Mouse (Mus musculus) liver, adult 2 months (tissue): ENCODE results near the gene Sirt1. TPM values are rescaled to one million over a fixed set of nuclear protein-coding genes. Genes with fewer than 3 reads are reported as not detected.
"Not testable (repeated sequence)": the region's sequence is repeated elsewhere in the genome, so short reads cannot be mapped to it uniquely, and the experiment has no call there.

Experiments used
- DNase-seq: peaks from one replicate; pipeline ENCODE4 v3.0.0-alpha.2; 2011; ENCODE audit warnings: low read depth, low spot score; ENCODE audit errors: extremely low read depth
- H3K27ac ChIP-seq: fragments of 200-500 bp; replicated peaks from 2 replicates; pipeline ENCODE4 v1.5.1; 2012; ENCODE audit warnings: low read depth, mild to moderate bottlenecking, control low read depth, inconsistent platforms, low read length; ENCODE audit not compliant: insufficient read depth
- H3K27me3 ChIP-seq: fragments of 200-500 bp; 2 replicates; pipeline ENCODE4 v1.6.1; 2012; ENCODE audit warnings: mild to moderate bottlenecking, moderate library complexity, low read length, inconsistent platforms; ENCODE audit not compliant: control insufficient read depth, insufficient read depth
- H3K36me3 ChIP-seq: fragments of 200-500 bp; 2 replicates; pipeline ENCODE4 v1.6.1; 2012; ENCODE audit warnings: low read length, inconsistent platforms; ENCODE audit not compliant: control insufficient read depth, insufficient read depth
- H3K4me1 ChIP-seq: fragments of 200-500 bp; 2 replicates; pipeline ENCODE4 v1.6.1; 2011; ENCODE audit warnings: low read length; ENCODE audit not compliant: control insufficient read depth, insufficient read depth
- H3K4me3 ChIP-seq: fragments of 200-500 bp; 2 replicates; pipeline ENCODE4 v1.5.1; 2011; ENCODE audit warnings: low read depth, mild to moderate bottlenecking, control low read depth, low read length, moderate library complexity; ENCODE audit not compliant: insufficient read depth
- H3K79me2 ChIP-seq: fragments of 200-500 bp; 2 replicates; pipeline ENCODE4 v1.6.1; 2012; ENCODE audit warnings: inconsistent platforms, mild to moderate bottlenecking, low read length, moderate library complexity; ENCODE audit not compliant: control insufficient read depth, insufficient read depth
- H3K9ac ChIP-seq: fragments of 200-500 bp; 2 replicates; pipeline ENCODE4 v1.6.1; 2012; ENCODE audit warnings: low read depth, mild to moderate bottlenecking, control low read depth, inconsistent platforms, low read length
- CTCF ChIP-seq: fragments of 200-500 bp; IDR thresholded peaks from 2 replicates; pipeline ENCODE4 v1.5.1; 2011; ENCODE audit warnings: low read depth, low read length, control low read depth
- POLR2A ChIP-seq: fragments of 200-500 bp; IDR thresholded peaks from 2 replicates; pipeline ENCODE4 v1.6.1; 2011; ENCODE audit warnings: low read length, control low read depth; ENCODE audit not compliant: insufficient read depth; ENCODE audit errors: extremely low read depth
- WGBS: fragments of 180-500 bp; shearing (Covaris S2); methylation state at CpG from one replicate; pipeline ENCODE4 v1.1.7; 2018; 5-methylcytosine and 5-hydroxymethylcytosine counted together
- polyA plus RNA-seq: library from polyadenylated mRNA; depleted of rRNA; stranded (reverse); fragments of >200 nt; gene quantifications from 2 replicates; pipeline ENCODE4 v1.2.3, GENCODE M21; 2012
- total RNA-seq: library from RNA; depleted of rRNA; stranded (reverse); fragments of >200 nt; gene quantifications from 2 replicates; pipeline ENCODE4 v1.2.3, GENCODE M21; 2014

Gene Sirt1
- total and polyA plus RNA-seq, 2 experiments: 1.5 to 9.6 TPM

DNA sequence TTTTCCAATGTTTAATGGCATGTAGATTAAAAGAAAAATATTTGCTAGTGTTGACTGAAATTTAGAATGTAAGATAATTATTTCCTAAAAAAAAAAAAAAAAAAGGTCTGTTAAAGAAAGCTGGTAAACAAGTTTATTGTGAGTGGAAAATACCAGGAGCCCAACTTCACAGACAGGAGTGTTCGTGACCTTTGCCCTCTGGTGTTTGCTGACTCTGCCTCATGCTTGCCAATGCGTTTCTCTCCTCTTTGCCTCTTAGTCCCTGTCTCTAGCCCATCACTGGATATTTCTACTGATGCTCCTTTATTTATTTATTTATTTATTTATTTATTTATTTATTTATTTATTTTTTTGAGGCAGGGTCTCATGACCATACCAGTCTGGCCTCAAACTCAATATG is 22.1 kb upstream of the Sirt1 start:
- H3K27ac ChIP-seq: no peak overlapping the region

GRCm38 (mm10) chr10:63402731-63403504 is 21.4 kb upstream of the Sirt1 start:
- 28% methylated on average over 5 of the region's 5 CpGs for WGBS
- H3K79me2 ChIP-seq: no peaks in the 10 kb centered on the region
- H3K36me3 ChIP-seq: no peaks in the 10 kb centered on the region
- H3K9ac ChIP-seq: no peak overlapping the region
- peaks cover 6% of the 10 kb centered on the region for H3K4me1 ChIP-seq
- no peak overlapping the region for H3K4me3 ChIP-seq
- DNase-seq: peak; percentile 91
- peak overlapping the region; percentile 69 for H3K27ac ChIP-seq
- H3K27me3 ChIP-seq: no peaks in the 10 kb centered on the region
- no peak for TF ChIP-seq CTCF

More for the DNA sequence above, 22.1 kb upstream of the Sirt1 start:
- Histone ChIP-seq H3K4me3 (no peak overlapping the region), H3K27me3 (no peaks in the 10 kb centered on the region), H3K4me1 (peaks cover 6% of the 10 kb centered on the region), H3K36me3 (no peaks in the 10 kb centered on the region), H3K9ac (no peak overlapping the region), H3K79me2 (no peaks in the 10 kb centered on the region)
- 25% methylated on average over 2 of the region's 2 CpGs for WGBS
- no peak for TF ChIP-seq POLR2A
- no peak for TF ChIP-seq CTCF
- peak; percentile 91 for DNase-seq

GRCm38 (mm10) chr10:63396963-63397362 is 15.5 kb upstream of the Sirt1 start:
- H3K36me3 ChIP-seq: 0 out of 2 replicates have a peak, but pooled peaks cover 4% of the 10 kb centered on the region
- TF ChIP-seq POLR2A: no peak
- no peak for TF ChIP-seq CTCF
- WGBS: 94% methylated on average over 10 of the region's 10 CpGs
- no peaks in the 10 kb centered on the region for H3K4me1 ChIP-seq
- no peaks in the 10 kb centered on the region for H3K27me3 ChIP-seq
- H3K9ac ChIP-seq: no peak overlapping the region
- H3K4me3 ChIP-seq: no peak overlapping the region
- no peaks in the 10 kb centered on the region for H3K79me2 ChIP-seq
- DNase-seq: no peak
- no peak overlapping the region for H3K27ac ChIP-seq

DNA sequence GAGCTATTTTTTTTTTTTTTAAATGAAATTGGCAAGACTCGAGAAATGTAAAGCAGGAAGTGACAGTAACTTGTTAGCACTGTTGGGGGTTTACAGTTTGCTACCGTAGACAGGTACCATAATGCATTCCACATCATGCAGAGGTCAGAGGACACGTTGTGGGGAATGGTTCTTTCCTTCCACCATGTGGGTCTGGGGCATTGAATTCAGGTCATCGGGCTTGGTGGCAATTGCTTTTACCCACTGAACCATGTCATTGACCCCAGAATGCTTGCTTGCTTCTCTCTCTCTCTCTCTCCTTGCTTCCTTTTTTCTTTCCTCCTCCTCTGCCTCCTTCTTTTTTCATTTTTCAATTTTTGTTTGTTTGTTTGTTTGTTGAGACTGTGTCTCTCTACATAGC is 7.4 kb upstream of the Sirt1 start:
- Histone ChIP-seq H3K4me1 (no peaks in the 10 kb centered on the region), H3K4me3 (no peak overlapping the region), H3K79me2 (no peaks in the 10 kb centered on the region), H3K36me3 (no peaks in the 10 kb centered on the region), H3K9ac (no peak overlapping the region), H3K27me3 (no peaks in the 10 kb centered on the region), H3K27ac (no peak overlapping the region)
- TF ChIP-seq POLR2A (no peak), CTCF (no peak)
- DNase-seq: no peak
- 36% methylated on average over 4 of the region's 4 CpGs for WGBS

DNA sequence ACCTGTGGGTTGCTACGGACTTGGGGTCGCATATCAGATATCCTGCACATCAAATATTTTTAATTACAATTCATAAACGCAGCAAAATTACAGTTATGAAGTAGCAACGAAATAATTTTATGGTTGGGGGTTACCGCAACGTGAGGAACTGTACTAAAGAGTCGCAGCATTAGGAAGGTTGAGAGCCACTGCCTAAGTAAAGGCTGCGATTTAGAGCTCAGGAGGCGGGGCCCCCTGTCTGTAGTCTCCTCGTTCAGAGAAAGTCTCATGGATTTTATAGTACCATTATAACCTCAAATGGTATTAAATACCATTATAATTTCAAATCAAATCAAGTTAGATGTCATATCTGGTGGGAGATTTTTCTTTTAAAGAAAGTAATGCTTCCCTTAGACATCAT is 5.5 kb upstream of the Sirt1 start:
- no peak for DNase-seq
- no peaks in the 10 kb centered on the region for H3K4me1 ChIP-seq
- no peaks in the 10 kb centered on the region for H3K36me3 ChIP-seq
- H3K79me2 ChIP-seq: no peaks in the 10 kb centered on the region
- H3K27ac ChIP-seq: no peak overlapping the region
- TF ChIP-seq CTCF (no peak), POLR2A (no peak)
- peak overlapping the region; percentile 73 for H3K4me3 ChIP-seq
- H3K27me3 ChIP-seq: no peaks in the 10 kb centered on the region
- H3K9ac ChIP-seq: no peak overlapping the region; the same call in 1 of the 2 replicates
- 2% methylated on average over 10 of the region's 10 CpGs for WGBS

DNA sequence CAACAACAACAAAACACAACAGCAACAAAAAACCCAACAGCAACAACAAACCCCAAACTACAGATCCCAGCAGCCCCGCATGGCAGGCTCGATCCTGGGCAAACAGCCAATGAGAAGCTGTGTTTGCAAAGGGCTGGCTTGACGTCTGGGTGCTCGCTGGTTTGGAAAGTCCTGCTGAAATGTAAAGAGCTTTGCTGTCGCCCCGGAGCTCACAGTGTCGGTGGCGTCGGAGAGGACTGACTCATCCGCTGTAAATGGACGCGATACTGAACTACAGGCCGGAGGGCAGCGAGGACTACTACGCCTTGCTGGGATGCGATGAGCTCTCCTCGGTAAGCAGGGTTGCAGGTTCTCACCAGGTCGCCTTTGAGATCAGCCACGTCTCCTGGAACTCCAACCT is 4.9 kb upstream of the Sirt1 start:
- peak; percentile 77 for DNase-seq
- peak overlapping the region; percentile 73 for H3K4me3 ChIP-seq
- H3K27ac ChIP-seq: peak overlapping the region; percentile 19; the same call in 1 of the 2 replicates
- peaks cover 2% of the 10 kb centered on the region; the same call in 1 of the 2 replicates for H3K4me1 ChIP-seq
- H3K9ac ChIP-seq: peak overlapping the region; percentile 79
- H3K36me3 ChIP-seq: no peaks in the 10 kb centered on the region
- TF ChIP-seq CTCF: no peak
- TF ChIP-seq POLR2A: 0 out of 2 replicates have a peak, but pooled peaks have one; percentile 24
- H3K79me2 ChIP-seq: no peaks in the 10 kb centered on the region
- under 1% methylated on average over 19 of the region's 19 CpGs for WGBS
- no peaks in the 10 kb centered on the region for H3K27me3 ChIP-seq

- not testable (repeated sequence) for H3K36me3 ChIP-seq, H3K79me2 ChIP-seq, H3K27ac ChIP-seq, H3K9ac ChIP-seq, DNase-seq, H3K4me1 ChIP-seq, H3K27me3 ChIP-seq, H3K4me3 ChIP-seq
- WGBS: 31% methylated on average over 5 of the region's 5 CpGs
Observed at GRCm38 (mm10) chr10:63385897-63386296, 4.4 kb upstream of the Sirt1 start.
